Mouse (Mus musculus) left cerebral cortex, postnatal 25 days (tissue): ENCODE results near the gene Ccdc183. TPM values are rescaled to one million over a fixed set of nuclear protein-coding genes. Genes with fewer than 3 reads are reported as not detected.

ENCODE experiments used
- DNase-seq, 2 experiments: peaks; one replicate each; pipeline ENCODE4 v3.0.0; 2022; ENCODE audit warnings: low spot score in 2 of 2, mixed read lengths in 1 of 2
- intact Hi-C: fragments of 180-260 bp; cut with DNase I; formaldehyde crosslinking; loops from one replicate; pipeline ENCODE4 v1.15.1; 2025
- total RNA-seq, 2 experiments: library from RNA; stranded (reverse); gene quantifications; 2 replicates each; pipeline ENCODE4 v1.2.3; 2021

The Ccdc183 gene
- total RNA-seq: not detected

DNA sequence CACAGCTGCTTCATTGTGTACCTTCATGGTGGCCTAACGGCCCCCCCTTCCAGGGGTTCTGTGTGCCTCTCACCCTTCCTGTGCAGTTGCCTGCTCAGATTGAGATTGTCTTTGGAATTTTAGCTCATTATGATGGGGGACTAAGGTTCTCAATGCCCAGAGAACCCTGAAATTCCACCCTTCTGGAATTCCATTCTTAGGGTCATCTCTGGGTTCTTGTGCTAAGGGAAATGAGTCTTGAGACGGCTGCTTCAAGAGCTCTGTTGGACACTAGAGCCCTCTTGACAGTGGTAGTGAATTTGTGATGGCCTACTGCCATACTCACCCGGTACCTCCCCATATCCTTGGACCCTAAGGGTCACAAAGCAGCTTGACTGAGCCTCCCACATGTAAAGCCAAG is at the start of gene Ccdc183:
TSS of gene Ccdc183 (minus strand) at position 101 of the 400 bp plus-strand sequence.
- no peak for DNase-seq
- intact Hi-C loops: no loop called here

DNA sequence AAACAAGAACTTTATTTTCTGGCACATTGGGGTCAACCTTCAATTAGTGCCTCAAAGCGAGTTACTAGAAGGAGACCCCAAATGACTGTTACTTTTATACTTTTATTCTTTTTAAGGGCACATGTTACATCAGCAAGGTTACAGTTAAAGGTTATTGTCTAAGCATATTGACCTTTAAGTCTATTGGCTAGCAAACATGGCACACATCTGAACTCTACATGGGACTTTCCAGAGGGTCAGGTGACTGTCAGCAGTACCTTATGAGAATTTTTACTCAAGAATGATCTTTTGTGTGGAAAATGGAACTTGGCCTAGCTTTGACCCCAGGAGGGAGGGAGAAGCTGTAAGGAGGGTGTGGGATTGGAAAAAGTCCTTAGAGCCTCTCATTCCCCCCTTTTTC is 49.0 kb upstream of the Ccdc183 start:
- intact Hi-C loops: no loop called here
- DNase-seq: no peak

DNA sequence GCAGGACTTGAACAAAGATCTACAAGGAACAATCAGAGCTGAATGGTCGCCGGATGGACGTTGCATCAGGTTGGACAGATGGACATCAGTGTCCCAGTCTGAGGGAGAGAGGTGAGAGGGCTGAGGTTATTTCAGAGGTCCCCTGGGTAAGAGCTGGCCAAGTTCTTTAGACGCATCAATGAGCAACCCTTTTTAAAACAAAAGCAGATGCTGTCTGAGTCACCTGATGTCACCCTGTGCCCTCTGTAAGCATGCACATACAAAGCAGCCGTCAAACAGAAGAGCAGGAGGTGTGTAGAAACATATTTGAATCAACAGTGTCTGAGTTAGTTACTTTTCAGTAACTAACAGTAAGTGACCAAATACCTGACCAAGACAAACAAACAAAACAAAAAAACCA is 46.6 kb upstream of the Ccdc183 start:
- intact Hi-C loops: no loop called here
- no peak for DNase-seq

DNA sequence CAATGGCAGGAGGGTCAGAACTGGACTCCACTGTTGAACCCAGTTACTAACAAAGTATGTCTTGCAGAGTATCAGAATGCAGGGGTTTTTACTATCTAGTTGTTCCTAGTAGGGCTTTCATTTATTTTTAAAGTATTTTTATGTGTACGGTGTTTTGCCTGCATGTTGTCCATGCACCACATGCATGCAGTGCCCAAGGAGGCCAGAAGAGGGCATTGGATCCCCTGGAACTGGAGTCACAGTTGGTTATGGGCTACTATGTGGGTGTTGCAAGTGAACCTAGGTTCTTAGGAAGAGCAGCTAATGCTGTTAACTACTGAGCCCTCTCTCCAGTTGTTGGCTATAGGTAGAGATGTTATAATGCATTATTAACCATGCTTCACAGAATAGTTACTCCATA is 46.0 kb upstream of the Ccdc183 start:
- DNase-seq: peak; percentile 14 to 33
- intact Hi-C loops: no loop called here

DNA sequence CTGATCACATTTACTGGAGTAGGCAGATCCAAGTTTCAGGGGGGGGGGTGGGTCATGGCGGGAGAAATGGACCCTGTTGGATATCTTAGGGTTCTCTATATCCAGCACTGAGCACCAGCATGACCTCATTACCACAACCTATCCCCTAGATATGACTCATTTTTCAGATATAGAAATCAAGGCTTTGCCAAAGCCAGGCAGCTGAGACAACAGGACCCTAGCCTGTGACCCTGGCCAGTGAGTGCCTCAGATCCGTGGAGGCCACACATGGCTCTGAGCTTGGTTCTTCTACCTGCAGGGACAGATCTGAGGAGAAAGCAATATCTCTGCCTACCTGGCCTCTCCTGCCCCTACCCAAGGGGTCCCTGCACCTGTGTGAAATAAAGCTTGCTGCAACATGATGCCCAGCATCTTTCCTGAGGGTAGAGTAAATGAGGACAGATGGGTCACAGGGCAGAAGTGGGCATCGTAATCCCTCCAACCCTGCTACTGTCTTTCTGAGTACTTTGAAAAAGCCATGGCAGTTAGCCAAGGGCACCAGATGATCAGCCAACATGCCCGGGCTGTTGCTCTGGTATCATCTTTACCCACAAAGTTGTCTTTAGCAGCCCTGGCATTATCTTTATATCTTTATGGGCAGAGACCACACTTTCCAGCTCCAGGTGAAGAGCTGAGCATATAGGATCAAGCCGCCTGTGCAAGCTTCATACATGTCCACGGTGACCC is 43.9 kb upstream of the Ccdc183 start:
- intact Hi-C loops: no loop called here
- no peak for DNase-seq

DNA sequence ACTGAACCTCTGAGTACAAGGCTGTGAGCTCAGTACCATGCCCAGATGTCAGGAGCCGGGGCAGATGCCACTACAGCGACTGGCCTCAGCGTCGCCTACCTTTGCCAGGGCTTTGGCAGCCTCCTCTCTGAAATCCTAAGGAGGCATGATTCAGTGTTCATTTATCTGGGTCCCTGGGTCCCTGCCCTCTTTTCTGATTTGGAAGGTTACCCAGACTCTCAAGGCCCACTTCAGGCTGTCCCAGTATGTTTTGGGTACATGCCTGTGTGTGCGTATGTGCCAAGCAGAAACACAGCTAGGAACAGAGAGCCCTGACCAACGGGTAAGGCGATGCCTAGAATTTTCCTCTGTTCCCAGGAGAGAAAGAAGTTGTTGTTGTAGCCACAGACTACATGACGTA is 42.8 kb upstream of the Ccdc183 start:
- DNase-seq: no peak
- intact Hi-C loops: no loop called here

DNA sequence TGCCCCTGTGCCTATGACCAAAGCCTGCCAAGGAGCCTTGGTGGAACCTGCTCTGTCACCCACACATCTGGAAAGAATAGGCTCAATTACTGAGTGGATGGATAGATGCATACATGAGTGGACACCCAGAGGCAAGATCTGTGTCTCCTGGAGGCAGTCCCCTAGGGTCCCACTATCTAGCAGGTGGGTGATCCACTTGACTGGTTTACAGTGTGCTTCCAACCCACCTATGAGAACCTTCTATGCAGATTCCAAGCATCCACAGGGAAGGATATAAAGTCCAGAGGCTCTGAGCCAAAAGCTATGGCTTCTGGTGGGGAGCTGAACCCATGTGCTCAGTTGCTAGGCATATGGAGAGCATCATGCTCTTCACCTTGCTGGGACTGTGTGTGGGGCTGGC is 40.2 kb upstream of the Ccdc183 start, which contains the start of gene Lcn5:
TSS of gene Lcn5 (plus strand) at position 301 of the 400 bp plus-strand sequence.
- intact Hi-C loops: no loop called here
- no peak for DNase-seq

DNA sequence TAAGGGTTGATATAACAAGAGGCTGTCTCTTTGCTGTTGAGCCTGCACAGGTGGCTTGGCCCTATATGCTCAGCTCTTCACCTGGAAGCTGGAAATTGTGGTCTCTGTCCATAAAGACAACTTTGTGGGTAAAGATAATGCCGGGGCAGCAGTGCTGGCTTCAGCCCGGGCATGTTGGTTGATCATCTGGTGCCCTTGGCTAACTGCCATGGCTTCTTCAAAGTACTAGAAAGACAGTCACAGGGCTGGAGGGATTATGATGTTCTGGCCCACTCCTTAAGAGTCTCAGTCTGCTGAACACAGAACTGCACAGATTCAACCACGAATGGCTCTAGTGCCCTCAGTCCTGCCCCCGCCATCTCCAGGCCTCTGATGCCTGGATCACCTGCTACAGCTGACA is 39.8 kb upstream of the Ccdc183 start:
- intact Hi-C loops: no loop called here
- no peak for DNase-seq

DNA sequence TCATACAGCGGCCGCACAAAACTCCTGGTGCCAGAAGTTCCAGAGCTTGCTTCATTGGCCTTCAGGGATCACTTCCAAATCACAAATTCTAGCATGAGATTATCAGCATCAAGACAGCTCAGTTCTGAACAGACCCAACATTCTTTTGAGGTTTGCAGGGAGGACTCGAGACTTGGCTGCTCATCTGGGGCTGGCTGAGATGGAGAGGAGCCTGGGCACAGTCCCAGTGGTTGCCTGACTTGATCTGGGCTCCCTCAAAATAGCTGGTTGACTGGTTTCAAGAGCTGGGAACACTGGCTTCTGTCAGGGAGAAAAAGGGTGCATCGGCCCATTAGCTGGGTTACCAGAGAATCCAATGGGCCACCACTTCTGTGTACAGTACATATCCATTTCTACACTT is 39.2 kb upstream of the Ccdc183 start:
- peak; percentile 17 to 33 for DNase-seq
- intact Hi-C loops: no loop called here

DNA sequence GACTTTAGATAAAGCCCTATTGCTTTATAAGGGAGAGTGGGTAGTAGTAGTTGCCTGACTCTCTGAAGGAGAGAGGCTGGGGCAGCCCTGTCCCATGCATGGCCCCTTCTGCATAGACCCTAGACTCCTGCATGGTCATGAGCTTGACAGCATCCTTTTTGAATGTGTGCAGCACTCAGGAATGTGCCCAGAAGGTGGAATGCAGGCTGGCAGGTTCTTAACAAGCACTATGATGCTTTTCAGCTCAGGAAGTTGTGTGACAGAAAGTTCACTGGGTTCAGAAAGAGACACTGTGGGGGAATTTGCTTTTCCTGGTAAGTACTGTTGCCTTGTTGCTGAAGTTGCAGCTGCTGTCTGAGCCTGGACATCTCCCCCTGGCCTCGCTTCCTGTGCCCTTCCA is 37.0 kb upstream of the Ccdc183 start:
- intact Hi-C loops: no loop called here
- DNase-seq: no peak

DNA sequence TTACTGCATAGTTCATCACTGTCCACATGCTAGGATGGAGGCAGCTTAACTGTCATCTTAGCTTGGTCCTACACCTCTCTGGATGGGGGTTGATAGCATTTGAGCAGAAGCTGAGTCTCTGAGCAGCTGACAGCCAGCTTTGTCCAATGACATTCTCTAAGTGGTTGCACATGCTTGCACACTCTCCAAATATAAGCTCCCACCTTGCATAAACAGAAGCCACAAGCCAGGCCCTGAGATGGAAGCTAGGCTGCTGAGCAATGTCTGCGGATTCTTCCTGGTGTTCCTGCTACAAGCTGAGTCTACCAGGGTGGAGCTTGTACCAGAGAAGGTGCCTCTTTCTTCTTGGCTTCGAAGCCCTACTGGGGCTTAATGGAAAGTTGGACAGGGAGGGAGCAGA is 35.4 kb upstream of the Ccdc183 start, which contains the start of gene Lcn8:
TSS of gene Lcn8 (plus strand) at position 219 of the 400 bp plus-strand sequence.
- intact Hi-C loops: no loop called here
- DNase-seq: no peak

DNA sequence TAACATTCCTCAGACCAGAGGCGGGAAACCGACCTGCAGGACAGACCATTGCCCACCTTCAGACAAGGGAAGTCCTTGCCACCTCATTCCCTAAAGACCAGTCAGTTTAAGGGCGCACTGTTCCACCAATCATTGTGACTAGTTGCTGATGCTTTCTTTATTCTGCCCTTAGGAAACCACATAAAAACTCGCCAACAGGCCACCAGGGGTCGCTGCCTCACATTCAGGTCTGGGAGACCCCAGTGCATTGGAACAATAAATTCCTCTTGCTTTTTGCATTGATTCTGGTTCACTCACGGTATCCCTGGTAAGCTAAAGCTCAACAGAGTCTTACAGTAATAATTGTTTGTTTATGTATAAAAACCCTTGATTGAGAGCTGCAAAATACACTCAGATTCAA is 22.4 kb upstream of the Ccdc183 start:
- DNase-seq: no peak
- intact Hi-C loops: no loop called here

DNA sequence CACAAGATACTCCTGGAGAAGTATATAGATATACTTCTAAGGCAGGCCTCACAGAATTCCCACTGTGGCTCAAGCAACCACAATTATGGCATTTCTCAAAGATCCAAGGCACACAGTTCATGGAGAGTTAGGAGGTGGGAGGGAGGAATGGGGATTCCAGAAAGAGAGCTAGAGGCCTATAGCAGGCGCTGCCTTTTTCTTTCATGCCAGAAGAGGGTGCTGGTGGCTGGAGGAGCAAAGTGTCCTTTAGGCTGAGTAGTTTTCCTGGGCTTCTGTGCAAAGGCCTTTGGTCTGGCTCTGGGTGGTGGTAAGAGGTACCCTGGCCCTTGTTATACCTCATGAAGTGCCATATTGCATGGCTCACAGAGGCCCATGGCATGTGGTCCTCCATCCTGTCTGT is 16.6 kb upstream of the Ccdc183 start:
- intact Hi-C loops: no loop called here
- DNase-seq: no peak

DNA sequence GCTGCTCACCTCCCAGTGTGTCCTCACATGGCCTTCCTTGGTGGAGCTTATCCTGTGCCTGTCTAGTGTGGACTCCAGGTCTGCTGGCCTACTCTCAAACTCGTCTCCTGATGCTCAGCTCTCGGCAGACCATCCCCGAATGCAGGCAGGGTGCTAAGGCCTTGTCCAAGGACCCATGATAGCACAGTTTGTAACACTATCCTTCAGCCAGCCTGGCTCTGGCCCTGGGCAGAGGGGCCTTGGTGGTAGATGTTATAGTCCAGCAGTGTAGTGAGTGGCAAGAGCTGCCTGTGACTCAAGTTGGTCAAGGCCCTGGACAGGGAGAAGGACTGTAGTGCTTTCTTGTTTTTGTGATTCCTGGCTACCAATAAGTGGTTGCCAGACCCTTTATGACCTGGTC is 16.1 kb upstream of the Ccdc183 start:
- intact Hi-C loops: no loop called here
- DNase-seq: no peak

DNA sequence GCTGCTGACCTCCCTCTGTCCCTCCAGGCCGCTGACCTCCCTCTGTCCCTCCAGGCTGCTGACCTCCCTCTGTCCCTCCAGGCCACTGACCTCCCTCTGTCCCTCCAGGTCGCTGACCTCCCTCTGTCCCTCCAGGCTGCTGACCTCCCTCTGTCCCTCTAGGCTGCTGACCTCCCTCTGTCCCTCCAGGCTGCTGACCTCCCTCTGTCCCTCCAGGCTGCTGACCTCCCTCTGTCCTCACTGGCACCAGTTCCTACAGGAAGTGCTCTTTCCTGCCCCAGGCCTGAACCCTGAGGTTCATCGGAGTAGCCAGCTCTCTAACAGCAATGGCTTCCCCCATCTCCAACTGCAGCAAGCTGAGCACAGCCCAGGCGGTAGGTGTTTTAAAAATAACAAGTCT is 11.3 kb upstream of the Ccdc183 start:
- intact Hi-C loops: loop anchor here (5.0 kb wide), 1 partner anchor 74 kb away; the partner anchor contains the start of gene Obp2a

DNA sequence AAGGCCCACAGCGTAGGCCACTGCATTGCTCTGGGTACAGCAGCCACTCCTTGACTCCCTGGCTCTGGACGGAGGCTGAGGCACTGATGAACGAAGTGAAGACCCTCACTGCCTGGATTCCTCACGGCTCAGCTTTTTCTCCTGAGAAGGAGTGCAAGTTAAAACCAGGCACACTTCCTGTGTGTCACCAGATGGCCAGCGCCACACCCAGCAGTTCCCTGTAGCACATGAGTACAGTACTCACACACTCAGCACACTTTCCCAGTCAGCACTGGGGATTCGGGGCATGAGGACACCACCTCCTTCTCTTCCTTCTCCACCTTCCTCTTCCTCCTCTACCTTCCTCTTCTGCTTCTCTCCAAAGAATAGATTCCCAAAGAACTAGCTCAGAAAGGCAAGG is 10.3 kb upstream of the Ccdc183 start, which contains the start of gene Fcna:
TSS of gene Fcna (minus strand) at position 220 of the 400 bp plus-strand sequence.
- intact Hi-C loops: loop anchor here (5.0 kb wide), 1 partner anchor 74 kb away; the partner anchor contains the start of gene Obp2a
- no peak for DNase-seq

More for the DNA sequence above, 11.3 kb upstream of the Ccdc183 start:
- no peak for DNase-seq

DNA sequence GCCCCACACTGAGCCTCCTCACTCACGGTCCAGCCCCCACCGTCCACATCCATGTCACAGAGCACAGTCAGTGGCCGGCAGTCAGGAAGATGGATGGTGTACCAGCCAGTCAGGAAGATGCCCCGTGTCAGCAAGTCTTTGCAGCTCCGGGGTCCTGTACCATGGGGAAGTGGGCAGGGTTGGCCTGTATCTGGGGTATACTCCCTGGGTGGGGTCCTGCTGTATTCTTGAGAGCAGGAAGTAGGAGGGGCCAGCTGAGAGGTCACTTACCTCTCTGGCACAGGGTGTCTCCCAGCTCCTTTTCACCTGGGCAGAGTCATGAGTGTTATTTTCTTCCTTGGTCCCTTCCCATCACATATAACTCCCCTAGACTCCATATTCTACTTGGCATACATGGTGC is 8.5 kb upstream of the Ccdc183 start:
- intact Hi-C loops: loop anchor here (5.0 kb wide), 1 partner anchor 76 kb away; the partner anchor contains the start of gene Obp2a
- no peak for DNase-seq

DNA sequence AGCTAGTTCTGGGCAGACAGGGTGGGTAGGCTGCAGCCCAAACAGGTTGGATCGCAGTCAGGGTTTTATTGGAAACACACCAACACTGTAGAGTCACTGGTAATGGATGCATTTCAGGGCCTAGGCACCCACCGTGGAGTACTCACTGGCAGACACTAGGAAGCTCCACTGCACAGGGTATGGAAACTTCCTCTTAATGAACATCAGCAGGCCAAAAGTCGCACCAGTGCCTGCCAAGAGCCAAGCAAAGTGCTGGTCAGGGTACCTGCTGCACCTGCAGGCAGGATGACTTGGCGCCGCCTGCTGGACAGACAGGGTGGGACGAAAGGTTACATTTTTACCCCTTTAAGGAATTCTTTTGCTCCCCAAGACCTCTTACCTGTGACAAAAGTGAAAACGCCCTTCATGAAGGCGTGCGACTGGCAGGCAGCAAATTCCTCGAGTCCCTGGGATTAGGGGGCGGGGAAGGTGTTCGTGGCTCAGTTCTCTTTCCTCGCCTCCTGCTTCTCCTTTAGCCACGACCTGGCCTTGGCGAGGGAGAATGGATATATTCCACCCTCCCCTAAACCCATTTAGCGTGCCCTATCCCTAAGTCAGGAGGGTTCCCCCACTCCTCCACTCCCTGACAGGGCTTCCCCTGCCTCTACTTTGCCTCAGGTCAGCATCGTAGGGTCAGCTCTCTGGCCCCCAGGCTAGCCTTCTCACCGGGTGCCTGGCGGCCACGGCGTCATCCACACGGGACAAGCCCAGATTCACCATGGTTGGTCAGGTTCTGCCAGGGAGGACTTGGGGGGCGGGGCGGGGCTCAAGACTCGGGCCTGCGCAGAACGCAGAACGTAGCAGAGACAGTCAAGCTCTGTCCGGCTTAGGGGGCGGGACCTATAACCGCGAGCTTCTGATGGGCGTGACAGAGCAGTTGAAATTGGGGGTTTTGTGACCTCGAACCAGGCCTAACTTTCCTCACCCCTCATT is 4.0 kb upstream of the Ccdc183 start, which contains the start of gene Tmem141:
TSS of gene Tmem141 (minus strand) at position 777 of the 972 bp plus-strand sequence.
- DNase-seq: peak; percentile 83 to 91
- intact Hi-C loops: no loop called here

DNA sequence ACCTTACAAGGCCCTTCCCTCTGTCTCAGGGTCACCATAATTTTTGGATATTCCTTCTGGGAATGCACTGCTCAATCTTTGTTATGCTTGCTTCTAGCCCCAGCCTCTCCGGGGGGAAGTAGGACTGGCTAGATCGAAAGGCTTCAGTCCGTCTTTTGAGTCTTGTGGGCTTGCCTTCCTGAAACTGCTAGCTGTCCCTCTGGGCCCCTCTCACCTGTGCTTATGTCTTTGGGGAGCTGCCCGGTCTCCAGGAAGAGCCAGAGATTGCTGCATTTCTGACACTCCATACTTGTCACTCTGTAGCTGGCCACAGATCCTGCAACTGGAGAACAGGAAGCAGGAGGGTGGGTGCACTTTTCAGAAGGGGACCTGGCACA is 3.4 kb upstream of the Ccdc183 start:
- DNase-seq: no peak
- intact Hi-C loops: no loop called here

DNA sequence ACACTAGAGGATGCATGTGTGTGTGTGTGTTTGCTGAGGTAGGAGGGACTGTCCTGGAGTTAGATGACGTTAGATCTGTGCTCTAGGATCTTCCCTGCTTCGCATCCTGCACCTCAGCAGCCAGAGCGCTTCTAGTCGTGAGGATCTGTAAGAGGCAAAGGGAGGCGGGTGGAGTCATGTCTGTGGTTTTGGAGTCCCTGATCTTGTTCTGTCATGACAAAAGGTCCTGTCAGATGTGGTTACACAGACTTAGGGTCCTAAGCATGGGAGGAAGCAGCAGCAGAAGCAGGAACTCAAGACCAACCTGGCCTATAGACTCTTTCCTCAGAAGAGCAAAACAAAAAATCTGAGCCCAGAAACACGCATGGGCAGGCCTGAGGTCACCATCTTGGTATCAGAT is 2.9 kb upstream of the Ccdc183 start:
- intact Hi-C loops: no loop called here
- DNase-seq: no peak
